Mouse (Mus musculus) midbrain, embryonic 13.5 days (tissue): ENCODE results near the gene Serpina1b. TPM values are rescaled to one million over a fixed set of nuclear protein-coding genes. Genes with fewer than 3 reads are reported as not detected.
"Not testable (repeated sequence)": the region's sequence is repeated elsewhere in the genome, so short reads cannot be mapped to it uniquely, and the experiment has no call there.

Experiments
- ATAC-seq: fragments of 200-750 bp; cut with Nextera tagmentation; 2 replicates; pipeline ENCODE4 v1.8.0; 2017; ENCODE audit warnings: mild to moderate bottlenecking, moderate TSS enrichment, moderate library complexity
- H3K27ac ChIP-seq: fragments of 300-500 bp; sonication (generic); 2 replicates; pipeline ENCODE4 v1.5.1; 2015; ENCODE audit warnings: inconsistent platforms, mild to moderate bottlenecking, moderate library complexity
- H3K27me3 ChIP-seq: fragments of 300-500 bp; sonication (generic); 2 replicates; pipeline ENCODE4 v1.6.1; 2015; ENCODE audit warnings: mild to moderate bottlenecking, inconsistent platforms
- H3K36me3 ChIP-seq: fragments of 300-500 bp; sonication (generic); 2 replicates; pipeline ENCODE4 v1.6.1; 2015; ENCODE audit warnings: mild to moderate bottlenecking, inconsistent platforms
- H3K4me1 ChIP-seq: fragments of 300-500 bp; sonication (generic); replicated peaks from 2 replicates; pipeline ENCODE4 v1.6.1; 2015; ENCODE audit warnings: inconsistent platforms
- H3K4me2 ChIP-seq: fragments of 300-500 bp; sonication (generic); replicated peaks from 2 replicates; pipeline ENCODE4 v1.6.1; 2015; ENCODE audit warnings: moderate library complexity, mild to moderate bottlenecking, inconsistent platforms
- H3K4me3 ChIP-seq: fragments of 300-500 bp; sonication (generic); replicated peaks from 2 replicates; pipeline ENCODE4 v1.5.1; 2015; ENCODE audit warnings: mild to moderate bottlenecking, inconsistent platforms
- H3K9ac ChIP-seq: fragments of 300-500 bp; sonication (generic); replicated peaks from 2 replicates; pipeline ENCODE4 v1.6.1; 2015; ENCODE audit warnings: mild to moderate bottlenecking, inconsistent platforms
- H3K9me3 ChIP-seq: fragments of 300-500 bp; sonication (generic); 2 replicates; pipeline ENCODE4 v1.6.1; 2016; ENCODE audit warnings: mild to moderate bottlenecking, inconsistent platforms
- WGBS: fragments of 180-500 bp; shearing (Covaris S2); methylation state at CpG from one replicate; pipeline ENCODE4 v1.1.7; 2015; 5-methylcytosine and 5-hydroxymethylcytosine counted together
- polyA plus RNA-seq: library from polyadenylated mRNA; unstranded; fragments of >200 nt; fragmentation: Nextera tagmentation; extraction: Ambion mirVana; gene quantifications from 2 replicates; pipeline ENCODE4 v1.2.1, GENCODE M21; 2015

Gene Serpina1b
- polyA plus RNA-seq = 1.1 TPM in 1 of 2 replicates, not detected in the other

GRCm38 (mm10) chr12:103830273-103830672 is at the start of gene Serpina1b:
Gene Serpina1b, minus strand, starts transcription at chr12:103830373.
- not testable (repeated sequence) for H3K27ac ChIP-seq, H3K9ac ChIP-seq, H3K27me3 ChIP-seq, H3K4me3 ChIP-seq, H3K4me1 ChIP-seq, ATAC-seq, H3K36me3 ChIP-seq, H3K4me2 ChIP-seq
- H3K9me3 ChIP-seq = peaks cover 15% of the 10 kb centered on the region
- WGBS = 82% methylated on average over 4 of the region's 4 CpGs

DNA sequence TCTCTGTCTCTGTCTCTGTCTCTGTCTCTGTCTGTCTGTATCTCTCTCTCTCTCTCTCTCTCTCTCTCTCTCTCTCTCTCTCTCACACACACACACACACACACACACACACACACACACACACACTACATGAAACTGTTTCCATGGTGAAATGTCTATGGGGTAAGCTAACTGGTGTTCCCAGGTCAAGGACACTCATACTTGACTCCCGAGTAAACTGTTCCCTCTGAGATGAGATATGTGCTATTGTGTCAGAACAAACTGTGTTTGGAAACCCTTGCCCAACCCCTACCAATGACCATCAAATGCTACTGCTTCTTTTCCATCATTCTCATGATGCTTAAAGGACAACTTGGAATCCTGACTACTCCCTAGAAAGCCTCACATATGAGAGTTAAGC is 36.7 kb upstream of the Serpina1b start:
- H3K4me1 ChIP-seq, H3K27ac ChIP-seq, ATAC-seq, H3K4me2 ChIP-seq, H3K27me3 ChIP-seq, H3K36me3 ChIP-seq, H3K9ac ChIP-seq, H3K4me3 ChIP-seq: not testable (repeated sequence)
- peaks cover 20% of the 10 kb centered on the region for H3K9me3 ChIP-seq
- WGBS = 100% methylated on average over 1 of the region's 1 CpGs

GRCm38 (mm10) chr12:103863101-103863974 is 33.2 kb upstream of the Serpina1b start, which contains the start of gene Serpina1a:
Gene Serpina1a, minus strand, starts transcription at chr12:103863562.
- not testable (repeated sequence) for H3K4me3 ChIP-seq, H3K4me1 ChIP-seq, H3K4me2 ChIP-seq, ATAC-seq, H3K36me3 ChIP-seq, H3K27ac ChIP-seq, H3K27me3 ChIP-seq, H3K9ac ChIP-seq
- peaks cover 19% of the 10 kb centered on the region for H3K9me3 ChIP-seq
- 85% methylated on average over 9 of the region's 9 CpGs for WGBS

- no peaks in the 10 kb centered on the region for H3K36me3 ChIP-seq
- no peak overlapping the region for H3K4me2 ChIP-seq
- no peak overlapping the region for H3K4me3 ChIP-seq
- 71% methylated on average over 3 of the region's 3 CpGs for WGBS
- no peak overlapping the region for H3K9ac ChIP-seq
- H3K9me3 ChIP-seq = peaks cover 15% of the 10 kb centered on the region
- H3K27me3 ChIP-seq = no peaks in the 10 kb centered on the region
- H3K4me1 ChIP-seq = no peaks in the 10 kb centered on the region
- no peak for ATAC-seq
- no peak overlapping the region for H3K27ac ChIP-seq
Observed at GRCm38 (mm10) chr12:103860976-103861375, 30.8 kb upstream of the Serpina1b start.

DNA sequence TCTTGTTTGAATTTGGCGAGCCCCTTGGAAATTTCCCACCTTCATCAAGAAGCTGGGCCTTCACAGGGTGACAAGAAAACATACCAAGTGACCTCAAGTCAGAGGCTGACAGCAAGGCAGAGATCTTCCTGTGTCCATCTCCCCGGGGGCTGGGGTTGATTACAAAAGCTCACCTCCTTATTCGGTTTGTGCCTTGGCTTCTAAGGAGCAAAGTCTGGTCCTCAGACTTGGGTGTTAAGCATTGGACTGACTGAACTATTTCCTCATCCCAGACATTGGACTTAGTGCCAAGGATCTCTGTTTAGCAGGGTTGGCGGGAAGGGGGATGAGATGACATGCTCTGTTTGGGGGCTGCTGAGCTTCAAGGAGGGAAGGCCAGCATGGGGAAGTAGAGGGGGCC is 30.4 kb upstream of the Serpina1b start:
- H3K27me3 ChIP-seq, H3K36me3 ChIP-seq, H3K4me3 ChIP-seq, H3K4me2 ChIP-seq, ATAC-seq, H3K4me1 ChIP-seq, H3K9ac ChIP-seq, H3K27ac ChIP-seq: not testable (repeated sequence)
- WGBS = 88% methylated on average over 3 of the region's 4 CpGs
- peaks cover 13% of the 10 kb centered on the region for H3K9me3 ChIP-seq

- H3K27ac ChIP-seq, H3K4me3 ChIP-seq, ATAC-seq, H3K36me3 ChIP-seq, H3K9ac ChIP-seq, H3K27me3 ChIP-seq, H3K4me1 ChIP-seq, H3K4me2 ChIP-seq: not testable (repeated sequence)
- WGBS = 72% methylated on average over 3 of the region's 3 CpGs
- H3K9me3 ChIP-seq = peaks cover 11% of the 10 kb centered on the region
Observed at GRCm38 (mm10) chr12:103859584-103859983, 29.4 kb upstream of the Serpina1b start.

GRCm38 (mm10) chr12:103853032-103853431 is 22.9 kb upstream of the Serpina1b start:
- not testable (repeated sequence) for H3K4me2 ChIP-seq, H3K9me3 ChIP-seq, H3K36me3 ChIP-seq, H3K9ac ChIP-seq, H3K27ac ChIP-seq, H3K4me3 ChIP-seq, ATAC-seq, H3K27me3 ChIP-seq, H3K4me1 ChIP-seq
- 83% methylated on average over 2 of the region's 2 CpGs for WGBS

GRCm38 (mm10) chr12:103827661-103828372 is 2.4 kb downstream of the Serpina1b start:
- not testable (repeated sequence) for H3K4me2 ChIP-seq, H3K27me3 ChIP-seq, H3K27ac ChIP-seq, H3K9me3 ChIP-seq, H3K4me3 ChIP-seq, H3K9ac ChIP-seq, H3K36me3 ChIP-seq, ATAC-seq, H3K4me1 ChIP-seq
- 89% methylated on average over 6 of the region's 6 CpGs for WGBS

DNA sequence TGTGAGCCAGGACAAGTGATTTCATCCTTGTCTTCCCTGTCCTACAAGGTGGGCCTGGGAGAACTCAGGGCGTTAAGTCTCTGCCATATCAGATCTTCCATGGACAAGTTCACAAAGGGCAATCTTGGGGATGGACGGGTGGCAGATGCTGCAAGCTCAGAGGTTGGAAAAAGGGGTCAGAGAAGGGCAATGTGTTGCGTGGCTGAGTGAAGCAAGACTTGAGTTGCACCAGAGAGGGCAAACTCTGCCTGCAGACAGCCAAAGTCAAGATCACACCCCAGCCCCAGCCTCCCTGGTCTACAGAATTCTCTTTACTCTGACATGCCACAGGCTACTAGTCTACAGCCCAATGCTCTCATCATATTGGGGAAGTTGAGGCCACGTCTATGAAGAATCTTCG is 6.3 kb downstream of the Serpina1b start:
- WGBS = 75% methylated on average over 5 of the region's 5 CpGs
- H3K9me3 ChIP-seq, H3K4me3 ChIP-seq, H3K27ac ChIP-seq, ATAC-seq, H3K4me2 ChIP-seq, H3K9ac ChIP-seq, H3K27me3 ChIP-seq, H3K4me1 ChIP-seq, H3K36me3 ChIP-seq: not testable (repeated sequence)

DNA sequence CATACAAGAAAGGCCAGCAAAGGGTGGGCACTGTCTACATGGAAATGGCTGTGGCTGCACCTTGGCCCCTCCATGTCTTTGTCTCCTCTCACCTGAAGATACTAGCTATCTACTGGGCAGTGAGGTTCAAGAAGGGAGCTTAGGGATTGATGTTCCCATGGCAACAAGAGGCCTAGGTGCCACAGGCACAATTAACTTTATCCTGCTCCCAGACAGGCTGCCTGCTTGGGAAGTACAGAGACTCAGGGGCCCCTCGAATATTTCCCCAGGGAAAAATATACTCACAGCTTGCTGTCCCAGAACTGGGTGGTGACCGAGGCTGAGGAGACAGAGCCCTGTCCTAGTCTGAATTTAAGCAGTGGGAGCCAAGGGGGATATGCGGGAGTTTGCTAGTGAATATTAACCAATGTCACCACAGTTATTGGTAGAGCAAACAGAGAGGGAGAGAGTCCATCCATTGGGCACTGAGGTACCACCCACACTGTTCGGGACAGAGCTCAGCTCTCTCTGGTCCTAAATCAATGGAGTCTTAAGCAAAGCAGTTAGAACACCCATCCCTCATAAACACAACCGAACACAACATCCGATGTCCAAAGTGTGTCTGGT is 56.8 kb downstream of the Serpina1b start, which contains the start of gene Serpina1d:
Gene Serpina1d (minus strand): TSS at position 347 of the 606 bp plus-strand sequence.
- 82% methylated on average over 6 of the region's 6 CpGs for WGBS
- H3K4me2 ChIP-seq, H3K9ac ChIP-seq, H3K27ac ChIP-seq, ATAC-seq, H3K27me3 ChIP-seq, H3K4me3 ChIP-seq, H3K4me1 ChIP-seq, H3K36me3 ChIP-seq, H3K9me3 ChIP-seq: not testable (repeated sequence)

DNA sequence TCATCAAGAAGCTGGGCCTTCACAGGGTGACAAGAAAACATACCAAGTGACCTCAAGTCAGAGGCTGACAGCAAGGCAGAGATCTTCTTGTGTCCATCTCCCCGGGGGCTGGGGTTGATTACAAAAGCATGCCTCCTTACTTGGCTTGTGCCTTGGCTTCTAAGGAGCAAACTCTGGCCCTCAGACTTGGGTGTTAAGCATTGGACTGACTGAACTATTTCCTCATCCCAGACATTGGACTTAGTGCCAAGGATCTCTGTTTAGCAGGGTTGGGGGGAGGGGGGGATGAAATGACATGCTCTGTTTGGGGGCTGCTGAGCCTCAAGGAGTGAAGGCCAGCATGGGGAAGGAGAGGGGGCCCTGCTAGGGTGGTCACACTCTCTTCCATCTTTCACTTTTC is 59.6 kb downstream of the Serpina1b start:
- H3K27me3 ChIP-seq, H3K4me3 ChIP-seq, H3K9ac ChIP-seq, H3K4me1 ChIP-seq, H3K36me3 ChIP-seq, H3K27ac ChIP-seq, ATAC-seq, H3K4me2 ChIP-seq: not testable (repeated sequence)
- 71% methylated on average over 1 of the region's 1 CpGs for WGBS
- peaks cover 11% of the 10 kb centered on the region for H3K9me3 ChIP-seq

DNA sequence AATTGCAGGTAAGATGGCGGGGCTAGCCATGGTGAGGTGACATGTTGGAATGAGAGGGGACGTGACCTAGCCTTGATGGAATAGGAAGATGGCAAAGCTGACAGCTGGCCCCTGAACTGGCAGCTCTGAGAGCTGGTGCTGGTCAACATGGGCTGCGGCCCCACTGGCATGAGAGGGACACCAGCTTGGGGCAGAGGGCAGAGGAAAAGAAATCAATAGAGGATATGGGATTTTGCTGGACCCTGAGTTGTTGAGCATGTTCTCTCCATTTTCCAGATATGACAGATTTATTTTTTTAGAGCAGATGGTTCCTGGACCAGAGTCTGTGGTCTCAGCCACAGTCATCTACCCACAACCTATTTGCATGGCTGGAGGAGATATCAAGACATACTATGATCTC is 67.1 kb downstream of the Serpina1b start:
- H3K4me2 ChIP-seq, H3K27me3 ChIP-seq, H3K27ac ChIP-seq, H3K36me3 ChIP-seq, H3K4me1 ChIP-seq, H3K9ac ChIP-seq, ATAC-seq, H3K4me3 ChIP-seq: not testable (repeated sequence)
- WGBS = 80% methylated on average over 3 of the region's 3 CpGs
- peaks cover 16% of the 10 kb centered on the region for H3K9me3 ChIP-seq
